Mouse (Mus musculus) brain, embryonic 14.5 days (tissue): ENCODE measurements at regions not wholly inside any gene's neighbourhood (a gene's known extent, or its start where the extent isn't known, plus 50 kb on each side); places are given as distances from the start of the nearest gene placed in this dataset.
A peak's percentile ranks its signal among the peaks of the same experiment; 100 is the strongest.

ENCODE experiments used
- DNase-seq: peaks from one replicate; pipeline ENCODE4 v3.0.0-alpha.2; 2011; ENCODE audit warnings: low read depth
- CTCF ChIP-seq: fragments of 200-500 bp; IDR thresholded peaks from 2 replicates; pipeline ENCODE4 v1.5.1; 2012; ENCODE audit warnings: inconsistent platforms, mild to moderate bottlenecking, moderate library complexity, borderline replicate concordance; ENCODE audit not compliant: insufficient read depth, insufficient read length; ENCODE audit errors: extremely low read depth
- POLR2A ChIP-seq: fragments of 200-500 bp; IDR thresholded peaks from 2 replicates; pipeline ENCODE4 v1.6.1; 2012; ENCODE audit warnings: mild to moderate bottlenecking, inconsistent platforms, borderline replicate concordance; ENCODE audit not compliant: poor library complexity, insufficient read depth, insufficient read length, severe bottlenecking; ENCODE audit errors: extremely low read depth

GRCm38 (mm10) chr13:118849541-118849940 is 179.9 kb downstream of the Fgf10 start:
- TF ChIP-seq POLR2A (no peak), CTCF (no peak)
- DNase-seq, result no peak

GRCm38 (mm10) chr13:118850708-118851107 is 181.1 kb downstream of the Fgf10 start:
- DNase-seq, result no peak

GRCm38 (mm10) chr13:118886339-118886810 is 216.8 kb downstream of the Fgf10 start:
- no peak for TF ChIP-seq POLR2A
- no peak for TF ChIP-seq CTCF
- DNase-seq, result peak; percentile 29

More at GRCm38 (mm10) chr13:118850708-118851107, 181.1 kb downstream of the Fgf10 start:
- no peak for TF ChIP-seq CTCF
- no peak for TF ChIP-seq POLR2A

- no peak for DNase-seq
- TF ChIP-seq POLR2A, result no peak
- no peak for TF ChIP-seq CTCF
Measured at GRCm38 (mm10) chr13:118895079-118895478, 225.5 kb downstream of the Fgf10 start.

- DNase-seq, result no peak
- TF ChIP-seq POLR2A, result no peak
- TF ChIP-seq CTCF, result no peak
Measured at GRCm38 (mm10) chr13:118901950-118902349, 232.4 kb downstream of the Fgf10 start.

- no peak for DNase-seq
- TF ChIP-seq POLR2A (no peak), CTCF (no peak)
Measured at GRCm38 (mm10) chr13:118910351-118910750, 240.8 kb downstream of the Fgf10 start.

- TF ChIP-seq CTCF, result no peak
- no peak for TF ChIP-seq POLR2A
- DNase-seq, result no peak
Measured at GRCm38 (mm10) chr13:118940786-118941185, 271.2 kb downstream of the Fgf10 start.

- TF ChIP-seq POLR2A (no peak), CTCF (no peak)
- DNase-seq, result no peak
Measured at GRCm38 (mm10) chr13:118966120-118966676, 296.6 kb downstream of the Fgf10 start.

GRCm38 (mm10) chr13:118967707-118968106 is 298.1 kb downstream of the Fgf10 start:
- no peak for DNase-seq
- TF ChIP-seq POLR2A, result no peak
- TF ChIP-seq CTCF, result no peak

GRCm38 (mm10) chr13:118975008-118975407 is 305.4 kb downstream of the Fgf10 start:
- no peak for TF ChIP-seq POLR2A
- no peak for TF ChIP-seq CTCF
- DNase-seq, result no peak

GRCm38 (mm10) chr13:118975519-118975918 is 305.9 kb downstream of the Fgf10 start:
- no peak for DNase-seq
- TF ChIP-seq POLR2A, result no peak
- TF ChIP-seq CTCF, result no peak

- DNase-seq, result no peak
- TF ChIP-seq POLR2A (no peak), CTCF (no peak)
Measured at GRCm38 (mm10) chr13:118979505-118979904, 309.9 kb downstream of the Fgf10 start.
